Mouse (Mus musculus): ENCODE measurements at regions not wholly inside any gene's neighbourhood (a gene's known extent, or its start where the extent isn't known, plus 50 kb on each side); places are given as distances from the start of the nearest gene placed in this dataset.

- no peak for DNase-seq
- no peak for TF ChIP-seq CTCF (IDR thresholded peaks at IDR 0.05; ENCODE audit: borderline replicate concordance, control insufficient read depth, extremely low read depth, insufficient read depth, low read length, poor library complexity)
- TF ChIP-seq POLR2A (IDR thresholded peaks at IDR 0.05; ENCODE audit: control insufficient read depth, extremely low read depth, insufficient read depth, low read length, poor library complexity), result no peak
- WGBS, result 87% methylated on average over 3 of the region's 3 CpGs
These were observed 213.8 kb upstream of the Cwc22 start for GRCm38 (mm10) chr2:78159877-78160485.

DNA sequence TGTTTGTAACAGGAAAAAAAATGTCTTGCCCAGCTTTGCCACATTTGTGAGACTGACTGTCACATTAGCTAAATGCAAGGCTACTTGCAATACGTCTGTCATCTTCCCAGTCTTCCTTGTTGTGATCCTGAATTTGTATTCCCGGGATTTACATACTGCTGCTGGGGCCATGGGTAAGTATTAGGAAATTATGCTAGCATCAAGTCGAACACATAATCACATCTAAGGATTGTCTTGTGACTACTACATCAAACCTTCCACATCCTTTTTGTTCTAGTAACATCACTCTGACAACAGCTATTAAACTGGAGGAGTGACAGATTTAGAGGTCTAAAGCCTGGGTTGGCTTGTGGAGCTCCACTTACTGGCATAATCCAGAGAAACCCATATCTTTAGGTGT is 164.2 kb upstream of the Cwc22 start:
- 86% methylated on average over 3 of the region's 3 CpGs for WGBS
- no peak overlapping the region for H3K27ac ChIP-seq (ENCODE audit: control insufficient read depth, insufficient read depth, low read length)
- TF ChIP-seq CTCF (IDR thresholded peaks at IDR 0.05; ENCODE audit: borderline replicate concordance, control insufficient read depth, extremely low read depth, insufficient read depth, low read length, poor library complexity) (no peak), POLR2A (IDR thresholded peaks at IDR 0.05; ENCODE audit: control insufficient read depth, extremely low read depth, insufficient read depth, low read length, poor library complexity) (no peak)
- H3K4me1 ChIP-seq (replicated peaks; ENCODE audit: control insufficient read depth, insufficient read depth, low read length), result no peaks in the 10 kb centered on the region
- H3K36me3 ChIP-seq (ENCODE audit: control insufficient read depth, insufficient read depth, low read length), result no peaks in the 10 kb centered on the region
- no peaks in the 10 kb centered on the region for H3K27me3 ChIP-seq (ENCODE audit: control insufficient read depth, insufficient read depth, low read length)
- no peak for DNase-seq
- no peak overlapping the region for H3K4me3 ChIP-seq (ENCODE audit: control insufficient read depth, insufficient read depth, low read length)

More at GRCm38 (mm10) chr2:78159877-78160485, 213.8 kb upstream of the Cwc22 start:
- Histone ChIP-seq H3K4me1 (replicated peaks; ENCODE audit: control insufficient read depth, insufficient read depth, low read length) (no peaks in the 10 kb centered on the region), H3K27me3 (ENCODE audit: control insufficient read depth, insufficient read depth, low read length) (no peaks in the 10 kb centered on the region), H3K27ac (ENCODE audit: control insufficient read depth, insufficient read depth, low read length) (no peak overlapping the region), H3K36me3 (ENCODE audit: control insufficient read depth, insufficient read depth, low read length) (no peaks in the 10 kb centered on the region), H3K4me3 (ENCODE audit: control insufficient read depth, insufficient read depth, low read length) (no peak overlapping the region)

DNA sequence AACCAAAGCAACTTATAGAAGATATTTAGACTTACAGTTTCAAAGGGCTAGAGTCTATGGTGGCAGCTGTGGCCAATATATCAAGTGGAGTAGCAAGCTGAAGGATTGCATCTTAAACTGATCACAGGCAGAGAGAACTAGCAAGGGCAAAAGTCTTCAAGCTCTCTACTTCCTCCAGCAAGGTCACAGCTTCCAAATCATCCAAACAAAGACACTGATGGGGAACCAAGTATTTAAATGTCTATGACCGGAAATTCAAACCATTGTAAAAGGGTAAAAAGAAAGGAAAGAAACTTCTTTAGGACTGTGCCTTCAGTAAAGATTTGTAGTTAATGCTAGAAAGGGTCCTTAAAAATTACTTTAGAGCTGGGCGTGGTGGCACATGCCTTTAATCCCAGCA is 149.4 kb upstream of the Cwc22 start:
- no peak overlapping the region for H3K27ac ChIP-seq (ENCODE audit: control insufficient read depth, insufficient read depth, low read length)
- TF ChIP-seq POLR2A (IDR thresholded peaks at IDR 0.05; ENCODE audit: control insufficient read depth, extremely low read depth, insufficient read depth, low read length, poor library complexity) (no peak), CTCF (IDR thresholded peaks at IDR 0.05; ENCODE audit: borderline replicate concordance, control insufficient read depth, extremely low read depth, insufficient read depth, low read length, poor library complexity) (no peak)
- WGBS, result 94% methylated on average over 2 of the region's 2 CpGs
- H3K4me1 ChIP-seq (replicated peaks; ENCODE audit: control insufficient read depth, insufficient read depth, low read length), result no peaks in the 10 kb centered on the region
- DNase-seq, result no peak
- no peaks in the 10 kb centered on the region for H3K36me3 ChIP-seq (ENCODE audit: control insufficient read depth, insufficient read depth, low read length)
- no peak overlapping the region for H3K4me3 ChIP-seq (ENCODE audit: control insufficient read depth, insufficient read depth, low read length)
- H3K27me3 ChIP-seq (ENCODE audit: control insufficient read depth, insufficient read depth, low read length), result no peaks in the 10 kb centered on the region

DNA sequence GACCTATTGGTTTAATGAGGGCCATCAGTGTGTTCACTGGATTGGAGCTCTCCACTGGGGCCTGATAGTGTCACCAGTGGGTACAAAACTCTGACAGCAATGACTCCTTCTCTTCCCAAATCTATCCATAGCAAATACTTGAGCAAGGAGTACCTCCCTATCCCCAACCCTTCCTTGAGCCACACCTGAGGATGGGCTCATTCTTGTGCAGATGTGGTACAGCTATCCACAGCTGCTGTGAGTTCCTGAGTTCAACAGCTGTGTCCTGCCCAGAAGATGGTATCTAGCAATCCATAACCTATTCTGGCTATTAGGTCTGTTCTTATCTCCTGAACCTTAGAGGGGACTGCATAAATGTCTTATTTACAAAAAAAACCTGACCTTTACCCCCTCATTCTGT is 148.7 kb upstream of the Cwc22 start:
- Histone ChIP-seq H3K36me3 (ENCODE audit: control insufficient read depth, insufficient read depth, low read length) (no peaks in the 10 kb centered on the region), H3K27me3 (ENCODE audit: control insufficient read depth, insufficient read depth, low read length) (no peaks in the 10 kb centered on the region), H3K27ac (ENCODE audit: control insufficient read depth, insufficient read depth, low read length) (no peak overlapping the region), H3K4me3 (ENCODE audit: control insufficient read depth, insufficient read depth, low read length) (no peak overlapping the region), H3K4me1 (replicated peaks; ENCODE audit: control insufficient read depth, insufficient read depth, low read length) (no peaks in the 10 kb centered on the region)
- DNase-seq, result no peak
- TF ChIP-seq POLR2A (IDR thresholded peaks at IDR 0.05; ENCODE audit: control insufficient read depth, extremely low read depth, insufficient read depth, low read length, poor library complexity) (no peak), CTCF (IDR thresholded peaks at IDR 0.05; ENCODE audit: borderline replicate concordance, control insufficient read depth, extremely low read depth, insufficient read depth, low read length, poor library complexity) (no peak)

DNA sequence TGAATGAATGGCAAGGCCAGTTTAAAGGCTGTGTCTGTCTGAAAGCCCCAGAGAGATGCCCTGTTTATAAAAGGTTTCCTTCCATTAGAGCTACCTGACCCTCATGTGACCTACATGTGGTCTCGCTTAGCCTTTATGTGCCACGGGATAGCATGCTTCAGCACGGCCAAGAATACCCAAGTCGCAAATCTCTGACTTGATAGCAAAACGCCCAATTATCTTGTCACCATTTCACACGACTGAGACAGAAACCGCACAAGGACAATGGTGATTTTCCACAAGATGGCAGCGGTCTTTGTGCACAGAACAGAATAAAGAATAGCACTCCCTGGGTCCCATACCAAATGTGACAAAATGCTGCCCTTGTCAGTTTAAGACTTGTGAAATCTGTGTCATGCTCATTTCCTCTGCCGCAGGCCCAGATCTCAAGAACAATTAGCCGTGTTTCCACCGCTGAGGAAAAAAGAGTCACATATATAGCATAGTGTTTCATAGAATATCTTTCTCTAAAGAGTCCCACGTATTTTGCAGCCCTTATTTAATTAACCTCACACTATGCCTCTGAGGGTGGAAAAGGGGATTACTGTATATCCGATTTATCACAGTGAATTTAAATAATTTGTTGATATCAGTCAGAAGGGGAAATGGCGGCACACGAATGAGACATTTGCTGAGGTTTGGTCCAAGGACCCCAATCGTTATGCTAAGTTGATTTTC is 118.3 kb upstream of the Cwc22 start:
- Histone ChIP-seq H3K27ac (ENCODE audit: control insufficient read depth, insufficient read depth, low read length) (no peak overlapping the region), H3K4me3 (ENCODE audit: control insufficient read depth, insufficient read depth, low read length) (no peak overlapping the region), H3K27me3 (ENCODE audit: control insufficient read depth, insufficient read depth, low read length) (no peaks in the 10 kb centered on the region), H3K36me3 (ENCODE audit: control insufficient read depth, insufficient read depth, low read length) (no peaks in the 10 kb centered on the region), H3K4me1 (replicated peaks; ENCODE audit: control insufficient read depth, insufficient read depth, low read length) (no peaks in the 10 kb centered on the region)
- WGBS, result 95% methylated on average over 16 of the region's 16 CpGs
- TF ChIP-seq CTCF (IDR thresholded peaks at IDR 0.05; ENCODE audit: borderline replicate concordance, control insufficient read depth, extremely low read depth, insufficient read depth, low read length, poor library complexity) (no peak), POLR2A (IDR thresholded peaks at IDR 0.05; ENCODE audit: control insufficient read depth, extremely low read depth, insufficient read depth, low read length, poor library complexity) (no peak)
- DNase-seq, result no peak

DNA sequence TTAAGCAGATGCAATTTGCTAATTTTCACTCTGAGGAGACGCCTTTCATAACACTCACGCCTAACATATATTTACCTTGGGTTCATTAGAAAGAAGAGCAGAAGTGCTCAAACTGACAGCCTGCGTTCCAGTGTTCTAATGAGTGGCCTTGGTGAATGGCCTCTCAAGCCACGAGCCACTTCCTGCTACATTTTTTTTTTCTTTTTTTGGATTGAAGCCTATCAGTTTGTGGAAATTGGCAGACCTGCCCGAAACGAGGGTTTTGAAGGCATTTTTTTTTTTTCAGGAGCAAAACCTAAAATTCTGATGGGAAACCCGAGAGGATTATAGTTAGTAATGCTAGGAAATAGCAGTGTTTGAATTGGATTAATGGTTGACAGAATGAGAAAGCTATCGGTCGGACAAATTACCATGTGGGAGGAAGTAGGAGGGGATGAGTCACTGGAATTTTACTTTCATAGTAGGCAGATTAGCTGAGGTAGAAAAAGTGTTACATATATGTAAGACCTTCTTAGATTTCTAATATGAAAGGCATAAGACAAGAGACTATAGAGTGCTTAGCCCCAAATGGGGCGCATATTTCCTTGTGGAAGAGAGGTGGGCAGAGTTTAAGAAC is 113.7 kb upstream of the Cwc22 start:
- Histone ChIP-seq H3K36me3 (ENCODE audit: control insufficient read depth, insufficient read depth, low read length) (no peaks in the 10 kb centered on the region), H3K27me3 (ENCODE audit: control insufficient read depth, insufficient read depth, low read length) (no peaks in the 10 kb centered on the region), H3K4me3 (ENCODE audit: control insufficient read depth, insufficient read depth, low read length) (no peak overlapping the region), H3K4me1 (replicated peaks; ENCODE audit: control insufficient read depth, insufficient read depth, low read length) (no peaks in the 10 kb centered on the region), H3K27ac (ENCODE audit: control insufficient read depth, insufficient read depth, low read length) (no peak overlapping the region)
- WGBS, result 44% methylated on average over 10 of the region's 10 CpGs
- TF ChIP-seq CTCF (IDR thresholded peaks at IDR 0.05; ENCODE audit: borderline replicate concordance, control insufficient read depth, extremely low read depth, insufficient read depth, low read length, poor library complexity) (no peak), POLR2A (IDR thresholded peaks at IDR 0.05; ENCODE audit: control insufficient read depth, extremely low read depth, insufficient read depth, low read length, poor library complexity) (no peak)
- no peak for DNase-seq

All from thymus, adult 2 months (tissue).